Mouse (Mus musculus): Measurements from ENCODE around the gene Fam168b.

Fam168b gene

DNA sequence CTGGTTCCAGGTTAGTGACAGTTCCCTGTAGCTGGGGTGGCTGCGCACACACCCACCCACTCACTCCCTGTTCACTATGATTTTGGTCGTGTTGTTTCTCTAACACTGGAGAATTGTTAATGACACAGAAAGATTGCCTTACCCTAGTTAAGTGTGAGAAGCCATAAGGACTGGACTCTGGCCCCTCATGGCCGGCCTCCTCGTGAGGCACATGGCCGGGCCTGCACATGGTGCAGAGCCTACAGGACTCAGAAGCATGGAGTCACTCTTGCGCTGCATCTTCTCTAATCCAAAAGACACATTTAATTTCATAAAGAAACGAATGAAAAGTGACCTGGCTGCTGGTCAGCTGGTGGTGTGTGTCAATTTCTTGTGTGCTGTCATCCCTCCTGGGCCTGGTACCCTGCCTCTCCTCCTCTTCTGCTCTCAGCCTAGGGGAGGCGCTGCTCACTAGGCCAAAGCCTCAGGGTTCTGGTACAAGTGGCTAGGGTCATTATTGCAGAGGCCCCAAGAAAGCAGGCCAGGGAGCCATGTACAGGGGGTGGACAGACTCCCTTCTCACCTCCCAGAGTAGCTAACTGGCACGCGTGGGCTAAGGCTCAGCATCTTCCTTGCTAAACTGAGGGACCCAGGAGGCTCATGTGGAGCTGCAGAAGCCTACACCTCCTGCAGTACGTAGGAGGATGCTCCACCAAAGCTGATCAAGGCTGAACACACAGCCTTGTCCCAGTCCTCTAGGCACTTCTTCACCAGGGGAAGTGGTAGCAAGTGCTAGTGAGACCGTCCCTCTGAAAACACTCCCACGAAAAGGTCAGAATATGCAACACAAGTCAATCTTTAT is 30.2 kb downstream of the Fam168b start:
- DNase-seq, result peak in 1 of 2 experiments; percentile 31

DNA sequence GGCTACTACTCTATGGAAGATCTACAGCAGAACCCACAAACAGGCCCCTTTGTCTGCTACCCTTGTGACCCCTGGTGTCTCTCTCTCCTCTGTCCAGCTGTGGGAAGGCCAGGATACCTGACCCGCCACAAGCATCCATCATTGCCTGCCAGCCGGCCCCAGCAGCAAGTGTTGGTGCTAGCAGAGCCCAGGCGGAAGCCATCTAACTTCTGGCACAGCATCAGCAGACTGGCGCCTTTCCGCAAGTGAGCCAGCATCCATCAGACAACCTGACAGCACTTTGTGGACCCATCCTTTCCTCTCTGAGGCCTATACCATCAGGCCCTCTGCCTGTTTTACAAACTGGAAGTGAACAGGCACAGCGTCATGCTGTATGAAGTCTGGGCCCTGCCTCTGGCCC is 31.3 kb downstream of the Fam168b start:
- DNase-seq, result peak in 1 of 2 experiments; percentile 12

DNA sequence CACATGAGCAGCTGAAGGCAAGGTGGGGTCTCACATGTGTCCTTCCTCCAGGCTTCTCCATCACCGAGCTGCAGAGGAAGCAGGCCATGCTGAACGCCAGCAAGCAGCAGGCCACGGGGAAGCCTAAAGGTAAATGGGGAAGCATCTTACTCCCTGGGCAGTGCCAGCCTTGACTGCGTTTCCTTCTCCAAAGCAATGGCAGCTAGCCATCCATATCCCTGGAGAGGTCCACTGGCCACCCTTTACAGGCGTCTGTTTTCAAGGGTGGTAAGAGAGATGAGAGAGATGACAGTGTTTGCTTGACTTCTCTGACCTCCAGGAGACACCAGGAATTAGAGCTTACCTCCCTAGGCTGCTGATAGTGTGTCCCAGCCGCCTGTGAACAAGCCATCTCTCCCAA is 31.8 kb downstream of the Fam168b start:
- no peak for DNase-seq

DNA sequence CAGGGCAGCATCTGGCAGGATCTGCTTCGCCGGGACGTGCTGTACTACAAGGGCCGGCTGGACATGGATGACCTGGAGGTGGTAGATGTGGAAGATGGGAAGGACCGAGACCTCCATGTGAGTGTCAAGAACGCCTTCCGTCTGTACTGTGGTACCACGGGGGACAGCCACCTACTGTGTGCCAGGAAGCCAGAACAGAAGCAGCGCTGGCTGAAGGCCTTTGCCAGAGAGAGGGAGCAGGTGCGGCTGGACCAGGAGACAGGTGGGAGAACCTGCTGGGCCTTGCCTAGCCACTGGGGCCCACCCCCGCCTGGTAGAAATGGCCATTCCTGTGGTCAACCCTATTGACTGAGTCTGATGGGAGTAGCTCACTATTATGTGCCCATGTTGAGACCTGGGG is 32.6 kb downstream of the Fam168b start:
- no peak for DNase-seq

DNA sequence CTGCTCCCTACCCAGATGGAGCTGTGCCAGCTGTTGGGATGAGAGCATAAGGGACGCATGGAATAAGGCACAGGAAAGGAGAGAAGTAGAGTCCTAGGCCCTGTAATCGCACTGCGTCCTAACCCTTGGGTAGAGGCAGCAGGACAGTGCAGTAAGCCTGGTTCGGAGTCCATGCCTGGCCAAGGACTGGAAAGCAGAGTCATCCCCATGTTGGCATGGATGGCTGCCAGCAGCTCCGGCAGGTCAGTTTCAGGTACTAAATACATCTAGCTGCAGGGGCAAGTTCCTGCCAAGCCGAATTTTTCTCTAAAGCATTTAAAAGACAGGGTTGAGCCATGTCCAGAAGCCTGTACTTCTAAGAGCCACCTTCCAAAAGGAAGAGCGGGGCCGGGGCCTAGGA is 34.4 kb downstream of the Fam168b start:
- no peak for DNase-seq

DNA sequence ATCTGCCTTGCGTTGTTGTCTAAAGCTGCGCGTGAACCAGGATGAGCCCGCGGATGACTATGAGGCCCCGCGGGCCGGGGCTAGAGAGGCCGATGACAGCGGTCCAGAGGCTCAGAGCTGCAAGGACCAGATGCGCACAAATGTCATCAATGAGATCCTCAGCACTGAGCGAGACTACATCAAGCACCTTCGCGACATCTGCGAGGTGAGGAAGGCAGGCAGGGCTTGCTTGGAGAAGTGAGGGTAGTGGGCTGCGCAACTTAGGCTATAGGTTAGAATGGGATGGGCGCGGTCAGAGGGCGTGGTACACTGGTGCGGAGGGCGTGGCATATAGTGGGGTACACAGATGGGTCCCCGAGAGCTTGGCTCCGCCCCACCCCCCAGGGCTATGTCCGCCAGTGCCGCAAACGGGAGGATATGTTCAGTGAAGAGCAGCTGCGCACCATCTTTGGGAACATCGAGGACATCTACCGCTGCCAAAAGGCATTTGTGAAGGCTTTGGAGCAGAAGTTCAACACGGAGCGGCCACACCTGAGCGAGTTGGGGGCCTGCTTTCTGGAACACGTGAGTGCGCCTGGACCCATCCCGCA is 36.8 kb downstream of the Fam168b start:
- DNase-seq, result no peak

DNA sequence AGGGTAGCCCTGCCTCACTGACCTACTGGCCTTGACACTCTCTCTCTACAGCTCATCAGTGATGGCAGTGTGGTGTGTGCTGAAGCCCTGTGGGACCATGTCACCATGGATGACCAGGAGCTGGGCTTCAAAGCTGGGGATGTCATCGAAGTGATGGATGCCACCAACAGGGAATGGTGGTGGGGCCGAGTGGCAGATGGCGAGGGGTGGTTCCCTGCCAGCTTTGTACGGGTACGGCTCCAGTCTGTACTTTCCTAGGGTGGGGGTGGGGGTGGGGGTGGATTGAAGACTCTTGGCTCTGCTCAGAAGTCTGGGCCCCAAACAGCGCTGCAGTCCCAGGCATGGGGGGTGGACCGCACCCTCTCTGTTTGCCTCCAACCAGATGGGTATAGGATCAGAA is 38.0 kb downstream of the Fam168b start:
- no peak for DNase-seq

DNA sequence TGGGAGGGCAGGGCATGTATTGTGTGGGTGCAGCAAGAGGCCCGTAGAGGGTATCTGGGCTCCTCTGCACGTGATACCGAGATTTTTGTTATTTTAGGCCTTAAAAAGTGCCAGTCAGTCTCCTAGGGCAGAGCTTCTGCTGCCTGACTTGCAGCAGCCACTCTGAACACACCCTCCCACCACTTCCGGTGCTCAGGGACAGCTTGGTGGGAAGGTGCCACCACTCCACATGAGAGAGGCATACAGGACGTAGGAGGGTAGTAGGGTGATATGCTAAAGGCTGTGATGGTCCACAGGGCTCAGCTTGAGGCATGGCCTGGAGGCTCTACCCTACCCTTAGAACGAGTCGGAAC is 40.6 kb downstream of the Fam168b start:
- peak in 1 of 2 experiments; percentile 43 for DNase-seq

DNA sequence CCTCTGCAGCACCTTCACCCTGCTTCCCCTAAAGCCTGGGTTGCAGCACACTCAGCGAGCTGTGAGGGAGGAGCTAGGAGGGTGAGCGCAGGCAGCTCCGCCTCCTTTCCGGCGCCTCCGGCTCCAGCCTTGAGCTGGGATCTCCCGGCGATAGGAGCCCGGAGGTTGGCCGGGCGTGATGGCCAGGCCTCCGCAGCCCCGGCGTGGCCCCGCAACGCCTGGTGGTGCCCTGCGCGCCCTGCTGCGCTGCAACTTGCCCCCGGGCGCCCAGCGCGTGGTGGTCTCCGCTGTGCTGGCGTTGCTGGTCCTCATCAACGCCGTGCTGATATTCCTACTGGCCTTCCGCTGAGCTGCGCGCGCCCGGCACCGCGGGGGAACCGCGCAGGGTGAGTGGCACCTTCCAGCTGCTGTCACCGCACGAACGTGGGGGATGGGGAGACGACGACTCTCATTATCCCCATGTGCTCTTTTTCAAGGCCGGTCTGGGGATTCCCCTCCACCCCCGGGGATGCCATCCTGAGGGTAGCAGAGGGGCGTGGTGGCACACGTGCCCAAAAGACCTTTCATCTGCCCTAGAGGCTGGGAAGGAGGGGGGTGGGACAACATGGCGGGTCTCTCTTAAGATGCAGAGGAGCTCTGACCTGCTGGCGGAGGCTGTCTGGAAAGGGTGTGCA is 41.1 kb downstream of the Fam168b start:
- DNase-seq, result peak; percentile 74 to 81

DNA sequence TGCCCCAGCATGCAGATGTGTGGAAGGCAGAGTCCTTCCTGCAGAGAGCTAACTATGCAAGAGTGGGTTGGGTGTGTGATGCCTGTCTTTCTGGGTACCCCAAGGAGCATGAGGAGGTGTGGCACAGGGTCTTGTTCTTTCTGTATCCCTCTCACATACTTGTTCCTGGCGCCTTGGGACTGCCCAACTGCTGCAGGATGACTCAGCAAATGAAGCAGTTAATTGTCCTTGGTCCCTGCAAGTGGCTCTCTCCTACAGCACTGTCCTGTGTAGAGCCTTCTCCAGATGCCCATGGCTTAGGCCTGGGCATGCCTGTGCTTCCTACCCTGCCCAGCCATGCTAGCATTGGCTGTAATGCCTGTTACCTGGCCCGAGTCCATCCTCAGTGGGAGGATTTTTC is 43.7 kb downstream of the Fam168b start:
- DNase-seq, result no peak

DNA sequence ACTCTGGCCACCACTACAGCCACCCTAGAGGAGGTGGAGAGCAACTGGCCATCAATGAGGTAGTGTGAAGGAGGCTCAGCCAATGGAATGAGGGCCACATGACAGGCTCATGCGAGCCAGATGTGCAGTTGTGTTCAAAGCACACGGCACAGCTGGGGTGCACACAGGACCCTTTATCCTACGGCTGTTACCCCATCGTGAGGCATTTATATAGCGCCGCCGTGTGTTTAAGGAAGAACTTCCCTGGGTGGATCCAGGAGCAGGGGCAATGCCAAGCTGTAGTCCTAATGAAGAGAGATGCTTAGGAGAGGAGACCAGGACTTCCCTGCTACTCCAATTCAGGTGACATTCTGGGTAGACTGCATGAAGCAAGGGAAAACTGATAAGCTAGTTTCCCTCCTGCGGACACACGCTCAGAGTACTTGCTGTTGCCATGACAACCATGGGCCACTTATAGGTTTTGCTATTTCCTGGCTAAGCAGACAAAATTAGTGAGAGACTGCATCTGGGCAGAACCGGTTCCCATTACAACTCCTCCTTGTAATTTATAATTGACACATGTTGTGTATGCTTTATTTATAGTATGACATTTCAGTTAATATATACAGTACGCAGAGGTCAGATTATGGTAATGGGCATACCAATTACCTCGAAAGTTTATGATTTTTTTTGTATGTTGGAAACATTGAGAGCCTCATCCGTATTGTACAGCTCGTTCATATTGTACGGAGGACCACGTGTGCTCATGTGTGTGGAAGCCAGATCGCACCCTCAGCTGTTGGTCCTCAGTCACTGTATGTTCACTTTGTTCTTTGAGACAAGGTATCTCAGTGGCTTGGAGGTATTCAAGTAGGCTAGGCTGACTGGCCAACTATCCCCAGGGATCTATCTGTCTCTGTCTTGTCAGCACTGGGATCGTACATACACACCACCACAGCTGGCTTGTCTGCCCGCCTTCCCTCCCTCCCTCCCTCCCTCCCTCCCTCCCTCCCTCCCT is 49.3 kb downstream of the Fam168b start:
- no peak for DNase-seq

DNA sequence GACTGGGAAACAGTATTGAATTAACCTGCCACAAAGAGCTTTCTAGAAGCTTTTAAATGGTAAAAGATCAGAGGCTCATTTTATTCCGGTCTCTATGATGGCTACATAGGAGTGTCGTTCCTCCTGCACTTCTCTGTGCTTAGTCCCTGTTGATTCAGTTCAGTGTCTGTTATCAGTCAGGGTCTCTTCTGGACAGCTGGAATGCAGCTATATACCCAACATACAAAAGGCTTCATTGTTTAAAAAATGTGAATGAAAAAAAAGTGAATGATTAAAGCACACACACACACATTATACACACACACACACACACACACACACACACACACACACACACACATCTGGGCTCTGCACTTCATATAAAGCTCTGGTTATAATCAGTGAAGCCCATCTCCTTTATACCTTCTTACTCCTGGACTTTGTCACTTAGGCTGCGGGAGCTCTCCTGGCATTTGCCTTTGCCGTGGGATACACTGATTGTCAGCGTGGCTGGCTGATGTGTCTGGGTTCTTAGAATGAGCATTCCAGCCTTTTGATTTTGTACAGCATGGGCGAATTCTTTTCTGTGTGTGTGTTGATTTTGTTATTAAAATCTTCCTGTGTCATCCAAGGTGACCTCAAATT is 59.2 kb downstream of the Fam168b start:
- DNase-seq, result no peak

DNA sequence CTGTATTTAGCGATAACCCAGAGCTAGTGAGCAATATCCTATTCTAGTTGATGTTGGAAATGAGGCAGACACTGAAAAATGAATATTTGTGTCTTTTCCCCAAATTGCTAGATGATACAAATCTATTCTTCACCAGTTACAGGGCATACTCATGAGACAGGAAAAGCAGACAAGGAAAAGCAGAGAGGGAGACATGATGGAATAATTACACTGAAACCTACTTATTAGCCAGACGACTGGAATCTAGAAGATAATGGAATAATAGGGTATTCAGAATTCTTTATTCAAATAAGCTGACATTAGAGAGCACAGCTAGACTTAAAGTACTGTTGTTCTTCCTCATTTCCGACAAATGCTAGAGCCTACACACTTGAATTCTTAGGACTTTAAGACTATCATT is 67.0 kb downstream of the Fam168b start:
- no peak for DNase-seq

DNA sequence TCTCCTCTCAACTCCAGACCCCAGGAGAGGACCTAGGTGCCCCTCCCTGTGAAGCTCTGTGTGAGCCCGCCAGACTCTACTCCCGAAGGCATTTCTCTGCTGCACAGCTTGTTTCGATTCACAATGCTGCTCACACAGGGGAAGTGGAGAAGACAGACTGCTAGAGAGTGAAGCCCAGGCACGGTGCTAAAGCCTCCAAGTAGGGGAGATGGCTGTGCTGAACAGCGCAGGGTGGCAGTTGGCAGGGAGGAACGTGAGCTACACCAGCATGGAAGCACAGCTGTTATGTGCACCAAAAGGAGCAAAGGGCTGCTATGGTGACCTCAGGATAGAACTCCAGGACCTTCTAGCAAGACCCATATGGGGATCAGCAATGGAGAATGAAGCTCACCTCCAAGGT is 74.0 kb downstream of the Fam168b start:
- no peak for DNase-seq

DNA sequence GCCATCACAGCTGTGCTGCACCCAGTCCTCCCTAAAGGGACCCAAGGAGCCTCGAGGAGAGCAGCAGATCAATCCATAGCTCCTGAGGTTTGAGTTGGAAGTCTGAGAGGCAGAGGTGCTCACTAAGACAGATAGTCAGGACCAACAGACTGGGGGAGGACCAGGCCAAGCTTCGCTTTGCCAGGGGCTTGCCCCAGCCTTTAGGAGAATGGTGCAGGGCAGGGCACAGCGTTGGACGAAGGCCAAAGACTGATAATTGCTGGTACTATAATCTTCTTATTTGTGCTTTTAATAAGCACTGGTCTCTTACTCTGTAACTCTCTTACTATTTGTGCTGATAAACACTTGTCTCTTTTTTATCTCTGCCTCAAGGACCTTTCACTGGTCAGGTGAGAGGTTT is 75.0 kb downstream of the Fam168b start:
- DNase-seq, result no peak

DNA sequence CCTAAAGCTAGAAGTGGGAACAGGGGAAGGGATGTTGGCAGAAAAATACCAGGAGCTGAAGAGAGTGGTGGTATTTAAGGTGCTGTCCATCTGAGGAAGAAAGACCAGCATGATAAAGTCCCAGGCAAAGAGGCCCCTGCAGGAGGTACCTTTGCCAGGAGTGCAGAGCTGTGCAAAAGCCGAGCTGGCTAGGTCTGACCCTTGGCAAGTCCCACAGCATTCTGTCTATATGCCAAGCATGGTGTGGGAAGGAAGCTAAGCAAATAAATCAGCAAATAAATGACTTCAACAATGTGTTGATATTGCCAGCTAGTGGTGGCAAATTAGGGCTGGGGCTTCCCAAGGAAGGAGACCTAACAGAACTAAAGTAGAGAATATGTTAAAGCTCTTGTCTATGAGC is 76.0 kb downstream of the Fam168b start:
- no peak for DNase-seq

All from kidney, postnatal 4 days (tissue).